Mouse (Mus musculus) midbrain, embryonic 13.5 days (tissue): Measurements from ENCODE around the gene Svop. TPM values are rescaled to one million over a fixed set of nuclear protein-coding genes. Genes with fewer than 3 reads are reported as not detected.

ENCODE experiments used
- ATAC-seq: fragments of 200-750 bp; cut with Nextera tagmentation; 2 replicates; pipeline ENCODE4 v1.8.0; 2017; ENCODE audit warnings: mild to moderate bottlenecking, moderate TSS enrichment, moderate library complexity
- H3K27ac ChIP-seq: fragments of 300-500 bp; sonication (generic); 2 replicates; pipeline ENCODE4 v1.5.1; 2015; ENCODE audit warnings: inconsistent platforms, mild to moderate bottlenecking, moderate library complexity
- H3K27me3 ChIP-seq: fragments of 300-500 bp; sonication (generic); 2 replicates; pipeline ENCODE4 v1.6.1; 2015; ENCODE audit warnings: mild to moderate bottlenecking, inconsistent platforms
- H3K36me3 ChIP-seq: fragments of 300-500 bp; sonication (generic); 2 replicates; pipeline ENCODE4 v1.6.1; 2015; ENCODE audit warnings: mild to moderate bottlenecking, inconsistent platforms
- H3K4me1 ChIP-seq: fragments of 300-500 bp; sonication (generic); replicated peaks from 2 replicates; pipeline ENCODE4 v1.6.1; 2015; ENCODE audit warnings: inconsistent platforms
- H3K4me2 ChIP-seq: fragments of 300-500 bp; sonication (generic); replicated peaks from 2 replicates; pipeline ENCODE4 v1.6.1; 2015; ENCODE audit warnings: moderate library complexity, mild to moderate bottlenecking, inconsistent platforms
- H3K4me3 ChIP-seq: fragments of 300-500 bp; sonication (generic); replicated peaks from 2 replicates; pipeline ENCODE4 v1.5.1; 2015; ENCODE audit warnings: mild to moderate bottlenecking, inconsistent platforms
- H3K9ac ChIP-seq: fragments of 300-500 bp; sonication (generic); replicated peaks from 2 replicates; pipeline ENCODE4 v1.6.1; 2015; ENCODE audit warnings: mild to moderate bottlenecking, inconsistent platforms
- H3K9me3 ChIP-seq: fragments of 300-500 bp; sonication (generic); 2 replicates; pipeline ENCODE4 v1.6.1; 2016; ENCODE audit warnings: mild to moderate bottlenecking, inconsistent platforms
- WGBS: fragments of 180-500 bp; shearing (Covaris S2); methylation state at CpG from one replicate; pipeline ENCODE4 v1.1.7; 2015; 5-methylcytosine and 5-hydroxymethylcytosine counted together
- polyA plus RNA-seq: library from polyadenylated mRNA; unstranded; fragments of >200 nt; fragmentation: Nextera tagmentation; extraction: Ambion mirVana; gene quantifications from 2 replicates; pipeline ENCODE4 v1.2.1, GENCODE M21; 2015

Svop gene
- polyA plus RNA-seq, 1 experiment from 2014 or later, result 82.7 TPM

- Histone ChIP-seq H3K4me1 (0 out of 2 replicates have a peak, but pooled peaks cover 5% of the 10 kb centered on the region), H3K36me3 (peaks cover 50% of the 10 kb centered on the region), H3K27ac (no peak overlapping the region), H3K9ac (no peak overlapping the region), H3K9me3 (no peaks in the 10 kb centered on the region), H3K4me2 (no peak overlapping the region), H3K4me3 (no peak overlapping the region), H3K27me3 (0 out of 2 replicates have a peak, but pooled peaks cover 6% of the 10 kb centered on the region)
- WGBS, result 25% methylated on average over 7 of the region's 8 CpGs
- no peak for ATAC-seq
Measured at GRCm38 (mm10) chr5:114040508-114040907, 50.9 kb downstream of the Svop start.

GRCm38 (mm10) chr5:114035111-114035510 is 56.3 kb downstream of the Svop start:
- ATAC-seq, result no peak
- 44% methylated on average over 10 of the region's 10 CpGs for WGBS
- peaks cover 50% of the 10 kb centered on the region for H3K36me3 ChIP-seq
- H3K4me1 ChIP-seq, result no peaks in the 10 kb centered on the region
- H3K27me3 ChIP-seq, result no peaks in the 10 kb centered on the region
- no peak overlapping the region for H3K9ac ChIP-seq
- no peak overlapping the region for H3K4me2 ChIP-seq
- no peak overlapping the region for H3K4me3 ChIP-seq
- H3K9me3 ChIP-seq, result no peaks in the 10 kb centered on the region
- no peak overlapping the region for H3K27ac ChIP-seq

- H3K4me1 ChIP-seq, result 0 out of 2 replicates have a peak, but pooled peaks cover 2% of the 10 kb centered on the region
- no peaks in the 10 kb centered on the region for H3K9me3 ChIP-seq
- no peaks in the 10 kb centered on the region for H3K27me3 ChIP-seq
- no peak overlapping the region for H3K27ac ChIP-seq
- peaks cover 58% of the 10 kb centered on the region for H3K36me3 ChIP-seq
- no peak overlapping the region for H3K4me2 ChIP-seq
- 87% methylated on average over 7 of the region's 7 CpGs for WGBS
- H3K9ac ChIP-seq, result no peak overlapping the region
- no peak for ATAC-seq
- no peak overlapping the region for H3K4me3 ChIP-seq
Measured at GRCm38 (mm10) chr5:114034393-114034792, 57.0 kb downstream of the Svop start.

GRCm38 (mm10) chr5:114032161-114032763 is 59.1 kb downstream of the Svop start:
- no peaks in the 10 kb centered on the region for H3K9me3 ChIP-seq
- H3K27me3 ChIP-seq, result no peaks in the 10 kb centered on the region
- H3K27ac ChIP-seq, result no peak overlapping the region
- WGBS, result 82% methylated on average over 3 of the region's 3 CpGs
- no peak overlapping the region for H3K9ac ChIP-seq
- no peak for ATAC-seq
- no peak overlapping the region for H3K4me2 ChIP-seq
- no peak overlapping the region for H3K4me3 ChIP-seq
- H3K36me3 ChIP-seq, result peaks cover 69% of the 10 kb centered on the region
- H3K4me1 ChIP-seq, result 0 out of 2 replicates have a peak, but pooled peaks cover 2% of the 10 kb centered on the region

GRCm38 (mm10) chr5:114030652-114031051 is 60.7 kb downstream of the Svop start:
- peaks cover 71% of the 10 kb centered on the region for H3K36me3 ChIP-seq
- 93% methylated on average over 12 of the region's 12 CpGs for WGBS

GRCm38 (mm10) chr5:114028111-114028510 is 63.3 kb downstream of the Svop start:
- Histone ChIP-seq H3K27ac (no peak overlapping the region), H3K27me3 (no peaks in the 10 kb centered on the region), H3K36me3 (peaks cover 53% of the 10 kb centered on the region), H3K4me3 (no peak overlapping the region), H3K4me1 (peaks cover 12% of the 10 kb centered on the region), H3K9me3 (no peaks in the 10 kb centered on the region), H3K4me2 (no peak overlapping the region), H3K9ac (no peak overlapping the region)
- no peak for ATAC-seq
- 92% methylated on average over 12 of the region's 12 CpGs for WGBS

More at GRCm38 (mm10) chr5:114030652-114031051, 60.7 kb downstream of the Svop start:
- ATAC-seq, result no peak
- no peaks in the 10 kb centered on the region for H3K9me3 ChIP-seq
- no peak overlapping the region for H3K4me3 ChIP-seq
- 0 out of 2 replicates have a peak, but pooled peaks cover 2% of the 10 kb centered on the region for H3K4me1 ChIP-seq
- H3K4me2 ChIP-seq, result no peak overlapping the region
- H3K9ac ChIP-seq, result no peak overlapping the region
- H3K27me3 ChIP-seq, result no peaks in the 10 kb centered on the region
- no peak overlapping the region for H3K27ac ChIP-seq

GRCm38 (mm10) chr5:114027217-114027944 is 64.0 kb downstream of the Svop start:
- Histone ChIP-seq H3K36me3 (peaks cover 49% of the 10 kb centered on the region), H3K4me1 (peaks cover 12% of the 10 kb centered on the region), H3K27ac (no peak overlapping the region), H3K4me2 (no peak overlapping the region), H3K4me3 (no peak overlapping the region), H3K9me3 (no peaks in the 10 kb centered on the region), H3K9ac (no peak overlapping the region), H3K27me3 (no peaks in the 10 kb centered on the region)
- no peak for ATAC-seq
- WGBS, result 90% methylated on average over 12 of the region's 12 CpGs

- peak; percentile 64 for ATAC-seq
- H3K4me1 ChIP-seq, result peaks cover 10% of the 10 kb centered on the region
- no peak overlapping the region for H3K27ac ChIP-seq
- H3K27me3 ChIP-seq, result no peaks in the 10 kb centered on the region
- peaks cover 29% of the 10 kb centered on the region for H3K36me3 ChIP-seq
- H3K9ac ChIP-seq, result no peak overlapping the region
- no peak overlapping the region for H3K4me3 ChIP-seq
- H3K4me2 ChIP-seq, result 0 out of 2 replicates have a peak overlapping the region, but pooled peaks have one; percentile 6
- no peaks in the 10 kb centered on the region for H3K9me3 ChIP-seq
- WGBS, result 11% methylated on average over 10 of the region's 10 CpGs
Measured at GRCm38 (mm10) chr5:114024885-114025284, 66.5 kb downstream of the Svop start.

GRCm38 (mm10) chr5:114024390-114024789 is 67.0 kb downstream of the Svop start:
- 64% methylated on average over 6 of the region's 6 CpGs for WGBS
- peaks cover 10% of the 10 kb centered on the region for H3K4me1 ChIP-seq
- no peak overlapping the region for H3K4me3 ChIP-seq
- H3K27ac ChIP-seq, result no peak overlapping the region
- ATAC-seq, result 0 out of 2 replicates have a peak, but pooled peaks have one; percentile 28
- no peaks in the 10 kb centered on the region for H3K9me3 ChIP-seq
- H3K36me3 ChIP-seq, result peaks cover 24% of the 10 kb centered on the region
- no peak overlapping the region for H3K4me2 ChIP-seq
- no peak overlapping the region for H3K9ac ChIP-seq
- H3K27me3 ChIP-seq, result no peaks in the 10 kb centered on the region

- no peak overlapping the region for H3K27ac ChIP-seq
- no peaks in the 10 kb centered on the region for H3K9me3 ChIP-seq
- no peak for ATAC-seq
- H3K9ac ChIP-seq, result no peak overlapping the region
- WGBS, result 68% methylated on average over 7 of the region's 7 CpGs
- H3K4me1 ChIP-seq, result no peaks in the 10 kb centered on the region
- no peak overlapping the region for H3K4me2 ChIP-seq
- H3K4me3 ChIP-seq, result no peak overlapping the region
- H3K36me3 ChIP-seq, result no peaks in the 10 kb centered on the region
- H3K27me3 ChIP-seq, result no peaks in the 10 kb centered on the region
Measured at GRCm38 (mm10) chr5:114015121-114015520, 76.2 kb downstream of the Svop start.

GRCm38 (mm10) chr5:114009049-114009448 is 82.3 kb downstream of the Svop start:
- no peaks in the 10 kb centered on the region for H3K36me3 ChIP-seq

GRCm38 (mm10) chr5:114007753-114008453 is 83.5 kb downstream of the Svop start:
- WGBS, result 76% methylated on average over 12 of the region's 12 CpGs
- no peak overlapping the region for H3K27ac ChIP-seq
- H3K9ac ChIP-seq, result no peak overlapping the region
- H3K27me3 ChIP-seq, result no peaks in the 10 kb centered on the region
- no peak overlapping the region for H3K4me3 ChIP-seq
- ATAC-seq, result no peak
- no peaks in the 10 kb centered on the region for H3K4me1 ChIP-seq
- H3K36me3 ChIP-seq, result no peaks in the 10 kb centered on the region
- H3K9me3 ChIP-seq, result no peaks in the 10 kb centered on the region
- no peak overlapping the region for H3K4me2 ChIP-seq

More at GRCm38 (mm10) chr5:114009049-114009448, 82.3 kb downstream of the Svop start:
- Histone ChIP-seq H3K9me3 (no peaks in the 10 kb centered on the region), H3K4me3 (no peak overlapping the region), H3K27me3 (no peaks in the 10 kb centered on the region), H3K4me2 (no peak overlapping the region), H3K9ac (no peak overlapping the region), H3K4me1 (no peaks in the 10 kb centered on the region), H3K27ac (no peak overlapping the region)
- WGBS, result 79% methylated on average over 4 of the region's 4 CpGs
- no peak for ATAC-seq
